Mouse (Mus musculus) spleen, adult 2 months (tissue): ENCODE measurements around the gene Klhdc8a.

Source experiments
- CTCF ChIP-seq: fragments of 200-500 bp; IDR thresholded peaks from 2 replicates; pipeline ENCODE4 v1.5.1; 2011; ENCODE audit warnings: mild to moderate bottlenecking, inconsistent platforms; ENCODE audit not compliant: insufficient read depth, insufficient read length, insufficient replicate concordance; ENCODE audit errors: extremely low read depth
- POLR2A ChIP-seq: fragments of 200-500 bp; IDR thresholded peaks from 2 replicates; pipeline ENCODE4 v1.6.1; 2011; ENCODE audit warnings: low read depth, low read length, inconsistent platforms

DNA sequence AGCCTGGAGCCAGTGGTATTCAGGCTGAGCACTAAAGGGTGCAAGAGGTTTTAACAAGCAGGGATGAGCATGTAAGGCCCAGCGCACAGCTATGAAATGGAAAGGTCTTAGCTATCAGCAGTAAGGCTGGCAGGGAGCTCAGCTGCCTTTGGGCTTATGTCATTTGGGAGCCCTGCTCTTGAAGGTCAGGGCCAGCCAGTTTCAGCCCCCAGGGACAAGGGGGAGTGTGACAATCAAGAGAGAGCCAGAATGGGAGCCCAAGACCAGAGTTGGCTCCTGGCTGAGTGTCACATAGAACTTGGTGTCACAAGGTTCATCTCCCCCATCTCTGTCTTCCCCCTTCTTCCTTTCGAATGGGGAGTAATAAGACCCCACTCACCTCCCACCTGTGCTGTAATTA lies 11.0 kb upstream of the Klhdc8a start:
- no peak for TF ChIP-seq POLR2A
- no peak for TF ChIP-seq CTCF
